22 mouse cellular contexts compared by ENCODE assay signal in the genomic region with DNA sequence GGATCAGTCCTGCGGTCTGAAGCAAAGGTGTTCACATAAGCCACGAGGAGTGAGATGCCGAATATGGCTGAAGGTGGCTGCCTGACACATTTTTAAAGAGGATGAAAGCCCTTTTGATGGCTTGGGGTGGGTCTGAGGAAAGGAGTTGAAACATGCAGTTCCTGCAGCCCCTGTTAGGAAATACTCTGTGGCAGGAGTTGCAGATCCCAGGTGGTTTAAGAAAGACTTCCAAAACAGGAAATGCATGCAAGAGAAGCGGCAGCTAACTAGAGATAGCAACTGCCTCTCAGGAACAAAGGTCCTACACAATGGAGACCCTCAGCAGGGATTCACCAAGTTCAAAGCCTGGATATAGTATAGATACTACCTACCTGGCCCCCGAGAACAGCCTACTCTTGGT.
"Had no signal": no experiment of that assay in that cellular context is flagged by ENCODE, and none has a peak within 500 bp of the region (broad histone marks: within the 10 kb centered on the region; RNA-seq: fewer than 3 reads in every experiment).

No protein-coding gene starts in this region.

- DNase-seq: liver, postnatal 0 days; lung, adult 2 months; lung, postnatal 14 days; lung, postnatal 36 days; midbrain, embryonic 14.5 days; retina, postnatal 1 day; right cerebral cortex, adult 18-20 months; right cerebral cortex, postnatal 25 days; right cerebral cortex, postnatal 4 days; spleen, adult 18-20 months; thymus, adult 18-20 months; thymus, postnatal 36 days had no signal

- H3K27me3 ChIP-seq: liver, embryonic 15.5 days; lung, embryonic 15.5 days; megakaryocyte, embryonic 14.5 days; midbrain, embryonic 12.5 days; neural tube, embryonic 13.5 days; neural tube, embryonic 15.5 days had no signal

- H3K4me2 ChIP-seq: liver, embryonic 15.5 days; lung, embryonic 15.5 days; midbrain, embryonic 12.5 days; neural tube, embryonic 13.5 days; neural tube, embryonic 15.5 days had no signal

- H3K4me3 ChIP-seq: liver, embryonic 15.5 days; lung, embryonic 15.5 days; megakaryocyte, embryonic 14.5 days; midbrain, embryonic 12.5 days; myocyte; neural tube, embryonic 13.5 days; neural tube, embryonic 15.5 days had no signal

- ATAC-seq: liver, postnatal 0 days; lung, postnatal 0 days; midbrain, embryonic 16.5 days had no signal

- H3K27ac ChIP-seq: liver, embryonic 15.5 days; lung, embryonic 15.5 days; macrophage; midbrain, embryonic 12.5 days; neural tube, embryonic 13.5 days; neural tube, embryonic 15.5 days had no signal

- H3K4me1 ChIP-seq: liver, embryonic 15.5 days; lung, embryonic 15.5 days; megakaryocyte, embryonic 14.5 days; midbrain, embryonic 12.5 days; neural tube, embryonic 15.5 days had no signal

- H3K9me3 ChIP-seq: liver, embryonic 15.5 days; lung, embryonic 15.5 days; megakaryocyte, embryonic 14.5 days; midbrain, embryonic 12.5 days; neural tube, embryonic 13.5 days; neural tube, embryonic 15.5 days had no signal

- H3K9ac ChIP-seq: liver, embryonic 15.5 days; liver, postnatal 0 days; lung, embryonic 15.5 days; midbrain, embryonic 12.5 days; neural tube, embryonic 13.5 days; neural tube, embryonic 15.5 days had no signal

- H3K36me3 ChIP-seq: liver, embryonic 15.5 days; lung, embryonic 15.5 days; midbrain, embryonic 12.5 days; neural tube, embryonic 13.5 days; neural tube, embryonic 15.5 days had no signal
